Comparison of ENCODE assay signal across 9 mouse cellular contexts in the genomic region with DNA sequence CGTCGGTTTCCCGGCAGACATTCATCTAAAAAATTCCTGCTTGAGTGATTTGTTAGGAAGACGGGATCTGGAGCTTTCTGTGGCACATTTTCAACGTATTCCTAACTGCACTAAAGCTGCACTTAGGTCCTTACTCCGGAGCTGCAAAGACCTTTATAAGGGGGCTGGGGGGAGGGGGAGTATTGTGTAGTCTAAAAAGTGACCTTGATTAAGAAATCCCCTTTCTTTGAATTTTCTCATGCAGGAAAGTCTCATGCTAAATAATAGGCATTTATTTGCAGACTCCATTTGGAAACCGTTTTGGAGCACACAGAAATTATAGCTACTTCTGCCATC.
A peak's percentile ranks its signal among the peaks of the same experiment; 100 is the strongest.
DNase-seq lines count a peak whose midpoint lies in the region; ATAC-seq lines count a peak whose summit lies in the region.
"Had no signal": no experiment of that assay in that cellular context is flagged by ENCODE, and none has a peak within 500 bp of the region (broad histone marks: within the 10 kb centered on the region; RNA-seq: fewer than 3 reads in every experiment).

No protein-coding gene starts in this region.

- H3K27me3 ChIP-seq in kidney, embryonic 15.5 days = no peaks in the 10 kb centered on the region
- H3K27me3 ChIP-seq in embryonic facial prominence, embryonic 13.5 days = no peaks in the 10 kb centered on the region
- no peaks in the 10 kb centered on the region for H3K27me3 ChIP-seq in liver, embryonic 15.5 days
- H3K27me3 ChIP-seq: neural tube, embryonic 12.5 days had no signal

- H3K4me2 ChIP-seq in kidney, embryonic 15.5 days = peak overlapping the region; percentile 41
- H3K4me2 ChIP-seq in embryonic facial prominence, embryonic 13.5 days = peak overlapping the region; percentile 49
- H3K4me2 ChIP-seq in liver, embryonic 15.5 days = peak overlapping the region; percentile 18; the same call in 1 of the 2 replicates
- H3K4me2 ChIP-seq: neural tube, embryonic 12.5 days had no signal

- H3K36me3 ChIP-seq in kidney, embryonic 15.5 days = no peaks in the 10 kb centered on the region
- no peaks in the 10 kb centered on the region for H3K36me3 ChIP-seq in embryonic facial prominence, embryonic 13.5 days
- H3K36me3 ChIP-seq in liver, embryonic 15.5 days (replicated peaks) = no peaks in the 10 kb centered on the region
- H3K36me3 ChIP-seq: neural tube, embryonic 12.5 days had no signal

- H3K9ac ChIP-seq in kidney, embryonic 15.5 days = no peak overlapping the region
- H3K9ac ChIP-seq in embryonic facial prominence, embryonic 13.5 days = peak overlapping the region; percentile 55; the same call in 1 of the 2 replicates
- H3K9ac ChIP-seq in liver, embryonic 15.5 days = no peak overlapping the region
- H3K9ac ChIP-seq: neural tube, embryonic 12.5 days had no signal

- 25% methylated on average over 7 of the region's 7 CpGs for WGBS in kidney, embryonic 15.5 days
- WGBS in embryonic facial prominence, embryonic 13.5 days = 24% methylated on average over 7 of the region's 7 CpGs
- WGBS in liver, embryonic 15.5 days (ENCODE audit: insufficient replicate concordance) = 22% methylated on average over 7 of the region's 7 CpGs

- DNase-seq in embryo, embryonic 11 days = peak; percentile 73
- DNase-seq in embryo, embryonic 10.5 days (ENCODE audit: low spot score) = no peak
- DNase-seq in kidney, adult 11 months = no peak
- no peak for DNase-seq in urinary bladder, postnatal 4 days (ENCODE audit: low spot score in 2 of 2)
- DNase-seq in gastrocnemius, adult 8-10 months (ENCODE audit: low spot score in 2 of 2) = no peak

- peak overlapping the region; percentile 79 for H3K27ac ChIP-seq in kidney, embryonic 15.5 days
- peak overlapping the region; percentile 96 for H3K27ac ChIP-seq in embryonic facial prominence, embryonic 13.5 days
- no peak overlapping the region for H3K27ac ChIP-seq in liver, embryonic 15.5 days (replicated peaks)
- H3K27ac ChIP-seq: neural tube, embryonic 12.5 days had no signal

- ATAC-seq in kidney, embryonic 15.5 days (replicated peaks; ENCODE audit: low FRiP score) = no peak
- ATAC-seq in embryonic facial prominence, embryonic 13.5 days (ENCODE audit: insufficient number of reproducible peaks, insufficient read depth, low FRiP score, low TSS enrichment, low read depth) = no peak
- no peak for ATAC-seq in liver, embryonic 15.5 days (ENCODE audit: insufficient read depth)

- peak overlapping the region; percentile 20 for H3K4me3 ChIP-seq in kidney, embryonic 15.5 days (replicated peaks)
- peak overlapping the region; percentile 24 for H3K4me3 ChIP-seq in embryonic facial prominence, embryonic 13.5 days
- no peak overlapping the region for H3K4me3 ChIP-seq in liver, embryonic 15.5 days (replicated peaks)
- H3K4me3 ChIP-seq: neural tube, embryonic 12.5 days had no signal

- H3K4me1 ChIP-seq in kidney, embryonic 15.5 days = peaks cover 44% of the 10 kb centered on the region
- peaks cover 53% of the 10 kb centered on the region for H3K4me1 ChIP-seq in embryonic facial prominence, embryonic 13.5 days
- H3K4me1 ChIP-seq in liver, embryonic 15.5 days (replicated peaks) = no peaks in the 10 kb centered on the region

- H3K9me3 ChIP-seq in kidney, embryonic 15.5 days (replicated peaks) = no peaks in the 10 kb centered on the region
- H3K9me3 ChIP-seq in embryonic facial prominence, embryonic 13.5 days = no peaks in the 10 kb centered on the region
- H3K9me3 ChIP-seq in liver, embryonic 15.5 days (replicated peaks) = no peaks in the 10 kb centered on the region
- H3K9me3 ChIP-seq: neural tube, embryonic 12.5 days had no signal
